Mouse (Mus musculus) layer of hippocampus, adult 9-11 months (tissue): ENCODE data around the gene Olfr130.

Experiments used
- DNase-seq: peaks from one replicate; pipeline ENCODE4 v3.0.0; 2022

Gene Olfr130

DNA sequence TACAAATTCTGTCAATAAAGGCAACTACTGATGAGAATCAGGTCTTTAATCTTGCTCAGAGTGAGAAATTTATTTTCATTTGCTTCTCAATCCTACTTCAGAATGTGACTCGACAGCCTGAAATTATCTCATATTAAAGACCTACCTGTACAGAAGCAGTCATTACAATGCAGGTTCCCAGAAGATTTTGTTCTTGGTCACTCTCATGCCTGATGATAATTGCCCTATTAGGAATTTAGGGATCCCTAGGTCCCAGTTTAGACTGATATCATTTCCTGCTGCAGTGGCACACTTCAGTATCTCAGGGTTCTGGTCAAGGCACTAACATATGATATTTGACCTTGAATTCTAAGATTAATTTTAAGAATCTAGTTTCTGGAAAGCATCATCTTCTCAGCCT, at the start of gene Olfr130:
Gene Olfr130 (plus strand): TSS at position 301 of the 400 bp plus-strand sequence.
- no peak for DNase-seq

DNA sequence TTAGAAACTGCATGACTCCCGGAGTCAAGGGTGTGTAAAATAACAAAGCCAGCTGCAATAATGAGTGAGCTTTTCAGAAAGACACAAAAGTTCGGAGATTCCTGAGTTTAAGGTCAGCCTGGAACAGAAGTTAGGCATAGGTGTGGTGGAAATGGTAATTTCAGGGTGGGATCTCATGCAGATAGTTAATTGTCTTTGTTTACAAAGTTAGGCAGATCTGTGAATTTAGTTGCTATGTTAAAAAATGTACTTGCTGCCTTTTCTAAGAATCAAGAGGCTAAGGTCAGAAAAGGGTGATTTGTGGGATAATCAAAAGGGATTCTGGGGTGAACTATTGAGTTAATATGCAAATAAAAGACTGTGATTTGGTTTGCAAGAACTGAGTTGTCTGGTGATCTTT, 47.4 kb upstream of the Olfr130 start:
- no peak for DNase-seq

DNA sequence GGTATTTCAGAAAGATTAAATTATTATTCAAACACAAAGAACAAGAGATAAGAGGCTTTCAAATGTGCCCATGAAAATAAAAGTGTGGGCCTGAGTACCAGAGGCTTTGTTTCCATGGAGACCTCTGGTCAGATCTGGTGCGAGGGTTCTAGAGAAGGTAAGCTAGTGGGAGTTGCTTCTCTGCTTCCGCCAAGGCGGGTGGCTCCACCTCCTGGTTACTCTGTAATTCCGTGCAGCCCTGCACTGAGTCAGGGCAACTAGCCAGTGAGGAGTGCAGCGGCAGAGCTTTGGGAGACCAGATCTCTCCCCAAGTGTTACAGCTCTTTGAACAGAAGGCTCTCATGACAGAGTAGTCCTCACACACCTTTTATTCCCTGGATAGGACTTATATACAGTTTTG, 37.4 kb upstream of the Olfr130 start:
- no peak for DNase-seq

DNA sequence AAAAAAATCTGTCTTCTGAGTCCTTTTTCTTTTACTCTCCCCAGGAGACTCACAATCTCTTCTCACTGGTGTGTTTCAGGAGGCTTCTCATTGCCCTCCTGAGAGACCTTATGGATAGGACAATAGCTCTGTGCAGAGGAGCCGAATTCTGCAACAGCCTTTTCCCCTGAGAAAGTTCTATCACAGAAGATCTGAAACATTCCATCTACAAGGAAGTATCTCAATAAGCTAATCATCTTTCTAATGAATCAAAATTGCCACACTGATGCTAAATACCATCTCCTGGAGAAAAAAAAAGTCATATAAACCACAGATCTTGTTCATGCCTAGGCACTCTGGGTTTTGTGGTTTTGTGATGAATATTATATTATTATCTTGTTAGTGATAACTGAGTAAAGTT, 3.7 kb upstream of the Olfr130 start, which contains the start of gene Olfr129:
Gene Olfr129 (minus strand): TSS at position 101 of the 400 bp plus-strand sequence.
- no peak for DNase-seq

DNA sequence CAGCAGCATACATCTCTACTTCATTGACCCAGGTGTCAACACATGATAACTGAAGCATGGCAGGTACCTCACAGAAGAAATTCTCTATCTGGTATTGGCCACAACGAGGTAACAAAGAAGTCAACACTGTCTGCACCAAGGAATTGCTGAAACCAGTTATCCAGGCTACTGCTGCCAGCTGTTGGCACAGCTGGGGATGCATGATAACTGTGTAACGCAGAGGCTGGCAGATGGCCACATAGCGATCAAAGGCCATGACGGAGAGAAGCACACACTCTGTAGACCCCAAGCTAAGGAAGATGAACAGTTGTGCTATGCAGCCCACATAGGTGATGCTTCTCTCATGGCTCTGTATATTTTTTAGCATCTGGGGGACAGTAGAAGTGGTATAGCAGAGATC, 18.6 kb downstream of the Olfr130 start:
- DNase-seq = no peak

DNA sequence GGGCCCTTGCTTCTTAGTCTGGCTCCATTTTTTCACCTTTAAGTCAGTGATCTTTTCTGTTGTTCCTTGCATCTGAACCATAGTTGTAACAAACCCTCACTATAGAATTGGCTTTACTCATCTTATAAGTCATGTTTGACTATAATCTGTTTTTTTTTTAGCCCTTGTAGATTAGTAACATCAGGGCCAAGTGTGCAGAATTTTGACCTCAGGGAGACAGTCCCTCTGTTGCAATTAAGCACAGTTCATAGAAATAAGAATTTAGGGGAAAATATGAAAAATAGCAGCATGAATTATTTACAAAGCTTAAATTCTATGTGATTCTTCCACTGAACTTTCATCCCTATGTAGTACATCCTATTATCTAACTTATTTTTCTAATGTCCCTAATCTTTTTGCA, 24.9 kb downstream of the Olfr130 start, which contains the start of gene Olfr131:
Gene Olfr131 (minus strand): TSS at position 101 of the 400 bp plus-strand sequence.
- no peak for DNase-seq
